In genomic region chr6:116417518-116418315, GRCm38 (mm10) we compare ENCODE assay signal across 10 mouse cellular contexts. TPM values are rescaled to one million over a fixed set of nuclear protein-coding genes. Genes with fewer than 3 reads are reported as not detected.
A peak's percentile ranks its signal among the peaks of the same experiment; 100 is the strongest.
DNase-seq lines count a peak whose midpoint lies in the region; ATAC-seq and TF ChIP-seq lines count a peak whose summit lies in the region.
"Had no signal": no experiment of that assay in that cellular context is flagged by ENCODE, and none has a peak within 500 bp of the region (broad histone marks: within the 10 kb centered on the region; RNA-seq: fewer than 3 reads in every experiment).

No protein-coding gene starts in this region.

- no peak overlapping the region for H3K4me3 ChIP-seq in layer of hippocampus, adult 2 months
- no peak overlapping the region for H3K4me3 ChIP-seq in G1E (ENCODE audit: low read depth, low read length)
- H3K4me3 ChIP-seq: limb, embryonic 15.5 days had no signal

- peak; percentile 11; the same call in 1 of the 2 replicates for ATAC-seq in G1E (ENCODE audit: extremely low read depth, insufficient number of reproducible peaks, low FRiP score, poor library complexity, severe bottlenecking)

- peaks cover 60% of the 10 kb centered on the region for H3K36me3 ChIP-seq in G1E (replicated peaks)
- H3K36me3 ChIP-seq: limb, embryonic 15.5 days had no signal

- peaks cover 29% of the 10 kb centered on the region for H3K4me1 ChIP-seq in G1E (ENCODE audit: insufficient read depth, low read depth, low read length)
- H3K4me1 ChIP-seq: limb, embryonic 15.5 days had no signal

- peak; percentile 74 for TF ChIP-seq CTCF in layer of hippocampus, adult 2 months (conservative IDR thresholded peaks at IDR 0.05)
- peak; percentile 56 for TF ChIP-seq CTCF in G1E (IDR thresholded peaks at IDR 0.05; ENCODE audit: low read depth, low read length)

- no peak overlapping the region for H3K27ac ChIP-seq in layer of hippocampus, adult 2 months
- H3K27ac ChIP-seq: limb, embryonic 15.5 days had no signal

- DNase-seq in adrenal gland, postnatal 14 days = peak; percentile 42
- no peak for DNase-seq in adrenal gland, adult 2 months
- DNase-seq in layer of hippocampus, adult 2 months (ENCODE audit: low spot score in 2 of 2) = no peak
- no peak for DNase-seq in layer of hippocampus, postnatal 36 days
- DNase-seq in G1E (ENCODE audit: low spot score) = no peak
- peak; percentile 10 for DNase-seq in induced T-regulatory cell, adult 2 months (ENCODE audit: low read depth)
- DNase-seq in frontal cortex, postnatal 10 days (ENCODE audit: low spot score in 2 of 2) = no peak
- no peak for DNase-seq in spleen, adult 18-20 months
- DNase-seq: cerebellum, adult 9-10 months had no signal

- no peaks in the 10 kb centered on the region for H3K27me3 ChIP-seq in G1E (ENCODE audit: insufficient read depth, low read length)
- H3K27me3 ChIP-seq: limb, embryonic 15.5 days had no signal

- no peaks in the 10 kb centered on the region for H3K9me3 ChIP-seq in G1E (replicated peaks)
- H3K9me3 ChIP-seq: limb, embryonic 15.5 days had no signal

RNA-seq across cellular contexts. Expression of gene Alox5, which starts 43.3 kb away (rescaled TPM):
- 1.5 and 2.7 TPM in 2 replicates for total RNA-seq in adrenal gland, postnatal 14 days (2021)
- total RNA-seq in adrenal gland, adult 2 months (2021) = 1 to 10 TPM; 1.3 to 2.2 TPM
- polyA plus RNA-seq in adrenal gland, adult 2 months (2012; rRNA removed) = 1.4 and 1.8 TPM in 2 replicates
- 1 to 10 TPM in 1 of 2 experiments, under 1 TPM in 1; 0.77 to 1.0 TPM for total RNA-seq in layer of hippocampus, adult 2 months (2021)
- total RNA-seq in layer of hippocampus, postnatal 36 days (2021) = 1 to 10 TPM; 1.4 to 1.7 TPM
- total RNA-seq in G1E (2014; fragmentation: Nextera tagmentation) (73.4 and 102 TPM in 2 replicates), G1E (2017) (87.0 and 92.5 TPM in 2 replicates)
- polyA plus RNA-seq in G1E (2012) = 22.3 and 24.0 TPM in 2 replicates

Comparison
In these comparisons a context has a peak if more than half of its experiments do, and no peak if none do; other contexts are left out.
1. DNase-seq: peak in adrenal gland, postnatal 14 days (single experiment) and induced T-regulatory cell, adult 2 months (single experiment); none in adrenal gland, adult 2 months (single experiment), layer of hippocampus, adult 2 months (0 of 2), layer of hippocampus, postnatal 36 days (0 of 2), G1E (single experiment), frontal cortex, postnatal 10 days (0 of 2) and spleen, adult 18-20 months (0 of 2).
2. RNA of gene Alox5, which starts 43.3 kb away (total RNA-seq): 73.4 to 102 TPM in G1E; 1.3 to 2.2 TPM in adrenal gland, adult 2 months, 1.4 to 1.7 TPM in layer of hippocampus, postnatal 36 days, 1.5 to 2.7 TPM in adrenal gland, postnatal 14 days and 0.77 to 1.0 TPM in layer of hippocampus, adult 2 months; every median in the first group is over 10 times any median in the second.